Mouse (Mus musculus) hindbrain, embryonic 15.5 days (tissue): ENCODE measurements around the gene Dcdc2c. TPM values are rescaled to one million over a fixed set of nuclear protein-coding genes. Genes with fewer than 3 reads are reported as not detected.

Experiments used
- ATAC-seq: fragments of 200-750 bp; cut with Nextera tagmentation; 2 replicates; pipeline ENCODE4 v1.8.0; 2017; ENCODE audit warnings: low read depth, moderate number of reproducible peaks, moderate TSS enrichment; ENCODE audit not compliant: low FRiP score
- H3K27ac ChIP-seq: fragments of 300-500 bp; sonication (generic); replicated peaks from 2 replicates; pipeline ENCODE4 v1.5.1; 2015; ENCODE audit warnings: mild to moderate bottlenecking, inconsistent platforms
- H3K27me3 ChIP-seq: fragments of 300-500 bp; sonication (generic); 2 replicates; pipeline ENCODE4 v1.6.1; 2015; ENCODE audit warnings: control low read depth, inconsistent platforms
- H3K36me3 ChIP-seq: fragments of 300-500 bp; sonication (generic); 2 replicates; pipeline ENCODE4 v1.6.1; 2015; ENCODE audit warnings: control low read depth, inconsistent platforms
- H3K4me1 ChIP-seq: fragments of 300-500 bp; sonication (generic); replicated peaks from 2 replicates; pipeline ENCODE4 v1.6.1; 2015; ENCODE audit warnings: control low read depth, inconsistent platforms
- H3K4me2 ChIP-seq: fragments of 300-500 bp; sonication (generic); 2 replicates; pipeline ENCODE4 v1.6.1; 2015; ENCODE audit warnings: moderate library complexity, mild to moderate bottlenecking, inconsistent platforms
- H3K4me3 ChIP-seq: fragments of 300-500 bp; sonication (generic); 2 replicates; pipeline ENCODE4 v1.5.1; 2015; ENCODE audit warnings: mild to moderate bottlenecking, inconsistent platforms
- H3K9ac ChIP-seq: fragments of 300-500 bp; sonication (generic); 2 replicates; pipeline ENCODE4 v1.6.1; 2015; ENCODE audit warnings: inconsistent platforms
- H3K9me3 ChIP-seq: fragments of 300-500 bp; sonication (generic); 2 replicates; pipeline ENCODE4 v1.6.1; 2016; ENCODE audit warnings: control low read depth, inconsistent platforms
- WGBS: fragments of 180-500 bp; shearing (Covaris S2); methylation state at CpG from one replicate; pipeline ENCODE4 v1.1.7; 2015; 5-methylcytosine and 5-hydroxymethylcytosine counted together
- polyA plus RNA-seq: library from polyadenylated mRNA; unstranded; fragments of >200 nt; fragmentation: Nextera tagmentation; extraction: Ambion mirVana; gene quantifications from 2 replicates; pipeline ENCODE4 v1.2.1, GENCODE M21; 2015

The Dcdc2c gene
- polyA plus RNA-seq = 0.10 TPM in 1 of 2 replicates, not detected in the other

GRCm38 (mm10) chr12:28552299-28552698, at the start of gene Dcdc2c:
TSS of gene Dcdc2c (minus strand) at chr12:28552399.
- Histone ChIP-seq H3K4me1 (no peaks in the 10 kb centered on the region), H3K27me3 (no peaks in the 10 kb centered on the region), H3K9me3 (no peaks in the 10 kb centered on the region), H3K4me2 (0 out of 2 replicates have a peak within 1 kb of the TSS, but pooled peaks have one; percentile 13), H3K4me3 (no peak within 1 kb of the TSS), H3K27ac (no peak within 1 kb of the TSS), H3K36me3 (no peaks in the 10 kb centered on the region), H3K9ac (no peak within 1 kb of the TSS)
- 84% methylated on average over 15 of the region's 15 CpGs for WGBS
- no peak for ATAC-seq

- Histone ChIP-seq H3K4me3 (no peak overlapping the region), H3K36me3 (no peaks in the 10 kb centered on the region), H3K4me1 (peaks cover 12% of the 10 kb centered on the region), H3K9me3 (no peaks in the 10 kb centered on the region), H3K27ac (no peak overlapping the region), H3K4me2 (no peak overlapping the region), H3K27me3 (no peaks in the 10 kb centered on the region), H3K9ac (no peak overlapping the region)
- ATAC-seq = no peak
- WGBS = 67% methylated on average over 2 of the region's 2 CpGs
Measured at GRCm38 (mm10) chr12:28598526-28598991, 46.4 kb upstream of the Dcdc2c start.

- H3K9me3 ChIP-seq = no peaks in the 10 kb centered on the region
- ATAC-seq = no peak
- WGBS = 72% methylated on average over 3 of the region's 3 CpGs
- no peaks in the 10 kb centered on the region for H3K27me3 ChIP-seq
- H3K4me1 ChIP-seq = peaks cover 12% of the 10 kb centered on the region
- H3K9ac ChIP-seq = no peak overlapping the region
- H3K27ac ChIP-seq = no peak overlapping the region
- H3K4me3 ChIP-seq = no peak overlapping the region
- no peaks in the 10 kb centered on the region for H3K36me3 ChIP-seq
- H3K4me2 ChIP-seq = no peak overlapping the region
Measured at GRCm38 (mm10) chr12:28598110-28598509, 45.9 kb upstream of the Dcdc2c start.

- no peak overlapping the region for H3K27ac ChIP-seq
- no peaks in the 10 kb centered on the region for H3K27me3 ChIP-seq
- no peak for ATAC-seq
- no peaks in the 10 kb centered on the region for H3K9me3 ChIP-seq
- no peak overlapping the region for H3K9ac ChIP-seq
- no peak overlapping the region for H3K4me3 ChIP-seq
- no peak overlapping the region for H3K4me2 ChIP-seq
- peaks cover 12% of the 10 kb centered on the region for H3K4me1 ChIP-seq
- no peaks in the 10 kb centered on the region for H3K36me3 ChIP-seq
- WGBS = 70% methylated on average over 9 of the region's 9 CpGs
Measured at GRCm38 (mm10) chr12:28597699-28598098, 45.5 kb upstream of the Dcdc2c start.

GRCm38 (mm10) chr12:28596851-28597250, 44.7 kb upstream of the Dcdc2c start:
- peaks cover 5% of the 10 kb centered on the region; the same call in 1 of the 2 replicates for H3K4me1 ChIP-seq
- H3K36me3 ChIP-seq = no peaks in the 10 kb centered on the region
- ATAC-seq = no peak

GRCm38 (mm10) chr12:28590428-28590827, 38.2 kb upstream of the Dcdc2c start:
- Histone ChIP-seq H3K27ac (peak overlapping the region; percentile 79), H3K4me1 (peaks cover 32% of the 10 kb centered on the region), H3K9ac (no peak overlapping the region), H3K9me3 (no peaks in the 10 kb centered on the region), H3K27me3 (no peaks in the 10 kb centered on the region), H3K36me3 (no peaks in the 10 kb centered on the region), H3K4me2 (0 out of 2 replicates have a peak overlapping the region, but pooled peaks have one; percentile 64), H3K4me3 (no peak overlapping the region)
- 51% methylated on average over 13 of the region's 13 CpGs for WGBS
- ATAC-seq = no peak; the same call in 1 of the 2 replicates

More at GRCm38 (mm10) chr12:28596851-28597250, 44.7 kb upstream of the Dcdc2c start:
- Histone ChIP-seq H3K9ac (no peak overlapping the region), H3K4me2 (no peak overlapping the region), H3K27me3 (no peaks in the 10 kb centered on the region), H3K4me3 (no peak overlapping the region), H3K9me3 (no peaks in the 10 kb centered on the region), H3K27ac (no peak overlapping the region)

GRCm38 (mm10) chr12:28589090-28589868, 37.1 kb upstream of the Dcdc2c start:
- peak overlapping the region; percentile 35 for H3K9ac ChIP-seq
- no peaks in the 10 kb centered on the region for H3K36me3 ChIP-seq
- peak; percentile 95 for ATAC-seq
- H3K27ac ChIP-seq = peak overlapping the region; percentile 79
- no peaks in the 10 kb centered on the region for H3K9me3 ChIP-seq
- H3K4me1 ChIP-seq = peaks cover 32% of the 10 kb centered on the region
- WGBS = 7% methylated on average over 24 of the region's 24 CpGs
- H3K4me2 ChIP-seq = peak overlapping the region; percentile 64
- peak overlapping the region; percentile 35 for H3K4me3 ChIP-seq
- H3K27me3 ChIP-seq = no peaks in the 10 kb centered on the region

GRCm38 (mm10) chr12:28587949-28588348, 35.8 kb upstream of the Dcdc2c start:
- Histone ChIP-seq H3K9me3 (no peaks in the 10 kb centered on the region), H3K27ac (peak overlapping the region; percentile 79), H3K4me2 (no peak overlapping the region), H3K4me3 (no peak overlapping the region), H3K27me3 (no peaks in the 10 kb centered on the region), H3K9ac (no peak overlapping the region), H3K4me1 (peaks cover 32% of the 10 kb centered on the region), H3K36me3 (no peaks in the 10 kb centered on the region)
- 36% methylated on average over 6 of the region's 6 CpGs for WGBS
- no peak for ATAC-seq

GRCm38 (mm10) chr12:28584036-28584435, 31.8 kb upstream of the Dcdc2c start:
- peaks cover 17% of the 10 kb centered on the region for H3K4me1 ChIP-seq
- H3K9me3 ChIP-seq = no peaks in the 10 kb centered on the region
- H3K4me2 ChIP-seq = no peak overlapping the region
- H3K4me3 ChIP-seq = no peak overlapping the region
- ATAC-seq = no peak
- H3K9ac ChIP-seq = no peak overlapping the region
- no peaks in the 10 kb centered on the region for H3K27me3 ChIP-seq
- no peaks in the 10 kb centered on the region for H3K36me3 ChIP-seq
- no peak overlapping the region for H3K27ac ChIP-seq
- 49% methylated on average over 3 of the region's 3 CpGs for WGBS

- 86% methylated on average over 8 of the region's 8 CpGs for WGBS
- ATAC-seq = no peak
- Histone ChIP-seq H3K27me3 (no peaks in the 10 kb centered on the region), H3K27ac (no peak within 1 kb of the TSS), H3K4me2 (no peak within 1 kb of the TSS), H3K4me1 (0 out of 2 replicates have a peak, but pooled peaks cover 3% of the 10 kb centered on the region), H3K9me3 (no peaks in the 10 kb centered on the region), H3K36me3 (no peaks in the 10 kb centered on the region), H3K4me3 (no peak within 1 kb of the TSS), H3K9ac (no peak within 1 kb of the TSS)
Measured at GRCm38 (mm10) chr12:28582423-28582822, 30.2 kb upstream of the Dcdc2c start, which contains the start of gene Allc. TSS of gene Allc (minus strand) at chr12:28582523.

- Histone ChIP-seq H3K4me1 (no peaks in the 10 kb centered on the region), H3K4me2 (no peak overlapping the region), H3K9ac (no peak overlapping the region), H3K27ac (no peak overlapping the region), H3K9me3 (no peaks in the 10 kb centered on the region), H3K27me3 (no peaks in the 10 kb centered on the region), H3K4me3 (no peak overlapping the region), H3K36me3 (no peaks in the 10 kb centered on the region)
- 37% methylated on average over 4 of the region's 4 CpGs for WGBS
- no peak for ATAC-seq
Measured at GRCm38 (mm10) chr12:28579132-28579531, 26.9 kb upstream of the Dcdc2c start.

GRCm38 (mm10) chr12:28578147-28578546, 25.9 kb upstream of the Dcdc2c start:
- no peaks in the 10 kb centered on the region for H3K9me3 ChIP-seq
- no peaks in the 10 kb centered on the region for H3K4me1 ChIP-seq
- no peaks in the 10 kb centered on the region for H3K27me3 ChIP-seq
- no peaks in the 10 kb centered on the region for H3K36me3 ChIP-seq
- H3K9ac ChIP-seq = no peak overlapping the region
- H3K4me3 ChIP-seq = no peak overlapping the region
- ATAC-seq = no peak
- no peak overlapping the region for H3K27ac ChIP-seq
- no peak overlapping the region for H3K4me2 ChIP-seq
- 89% methylated on average over 3 of the region's 3 CpGs for WGBS
